Mouse (Mus musculus) cortical plate, adult 2 months (tissue): ENCODE measurements at regions not wholly inside any gene's neighbourhood (a gene's known extent, or its start where the extent isn't known, plus 50 kb on each side); places are given as distances from the start of the nearest gene placed in this dataset.

Experiments
- H3K27ac ChIP-seq: fragments of 200-500 bp; 2 replicates; pipeline ENCODE4 v1.5.1; 2012; ENCODE audit warnings: low read length, control low read depth, inconsistent platforms; ENCODE audit not compliant: insufficient read depth
- H3K4me1 ChIP-seq: fragments of 200-500 bp; 2 replicates; pipeline ENCODE4 v1.6.1; 2011; ENCODE audit warnings: low read length; ENCODE audit not compliant: control insufficient read depth, insufficient read depth
- H3K4me3 ChIP-seq: fragments of 200-500 bp; 2 replicates; pipeline ENCODE4 v1.5.1; 2011; ENCODE audit warnings: mild to moderate bottlenecking, low read length, control low read depth; ENCODE audit not compliant: insufficient read depth
- CTCF ChIP-seq: fragments of 200-500 bp; IDR thresholded peaks from 2 replicates; pipeline ENCODE4 v1.5.1; 2011; ENCODE audit warnings: mild to moderate bottlenecking, control low read depth, low read length; ENCODE audit not compliant: insufficient read depth; ENCODE audit errors: extremely low read depth
- POLR2A ChIP-seq: fragments of 200-500 bp; IDR thresholded peaks from 2 replicates; pipeline ENCODE4 v1.6.1; 2011; ENCODE audit warnings: mild to moderate bottlenecking, low read length, control low read depth; ENCODE audit not compliant: insufficient read depth; ENCODE audit errors: extremely low read depth

DNA sequence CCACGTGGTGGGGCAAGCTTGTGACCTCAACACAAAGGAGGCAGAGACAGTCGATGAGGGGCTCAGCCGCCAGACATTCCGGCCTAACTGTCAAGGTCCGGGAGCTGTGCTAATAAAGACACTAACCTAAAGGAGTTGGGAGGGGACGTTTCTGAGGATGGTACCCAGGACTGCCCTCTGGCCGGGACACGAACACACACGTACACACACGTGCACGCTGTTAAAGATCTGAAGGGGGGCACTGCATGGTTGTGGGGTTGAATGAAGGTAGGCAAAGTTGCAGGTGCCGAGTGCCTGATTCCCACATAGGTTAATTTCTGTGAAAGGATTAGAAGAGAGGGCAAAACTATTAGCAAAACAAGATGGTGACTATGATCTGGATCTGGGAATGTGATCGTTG is 65.4 kb upstream of the Mitf start:
- TF ChIP-seq POLR2A: no peak
- Histone ChIP-seq H3K4me3 (no peak overlapping the region), H3K4me1 (no peaks in the 10 kb centered on the region), H3K27ac (no peak overlapping the region)

DNA sequence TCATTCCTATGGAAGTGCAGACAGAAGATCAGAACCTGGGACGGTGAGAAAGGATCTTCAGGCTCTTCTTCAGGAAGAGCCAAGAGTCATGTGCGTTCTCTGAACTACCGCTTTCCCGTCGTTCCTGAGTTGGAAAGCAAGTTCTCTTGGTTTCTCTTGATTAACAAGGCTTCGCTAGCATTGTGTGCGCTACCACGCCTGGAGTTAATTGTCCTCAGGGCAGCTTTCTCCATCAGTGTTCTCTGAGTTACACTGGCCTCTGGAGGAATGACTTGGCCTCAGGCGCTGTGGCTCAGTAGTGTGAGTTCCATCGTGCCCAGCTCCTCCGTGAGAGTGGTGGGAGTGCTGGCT is 66.0 kb upstream of the Mitf start:
- no peak overlapping the region for H3K27ac ChIP-seq
- H3K4me1 ChIP-seq: no peaks in the 10 kb centered on the region
- no peak overlapping the region for H3K4me3 ChIP-seq
- TF ChIP-seq POLR2A: no peak
- TF ChIP-seq CTCF: no peak

DNA sequence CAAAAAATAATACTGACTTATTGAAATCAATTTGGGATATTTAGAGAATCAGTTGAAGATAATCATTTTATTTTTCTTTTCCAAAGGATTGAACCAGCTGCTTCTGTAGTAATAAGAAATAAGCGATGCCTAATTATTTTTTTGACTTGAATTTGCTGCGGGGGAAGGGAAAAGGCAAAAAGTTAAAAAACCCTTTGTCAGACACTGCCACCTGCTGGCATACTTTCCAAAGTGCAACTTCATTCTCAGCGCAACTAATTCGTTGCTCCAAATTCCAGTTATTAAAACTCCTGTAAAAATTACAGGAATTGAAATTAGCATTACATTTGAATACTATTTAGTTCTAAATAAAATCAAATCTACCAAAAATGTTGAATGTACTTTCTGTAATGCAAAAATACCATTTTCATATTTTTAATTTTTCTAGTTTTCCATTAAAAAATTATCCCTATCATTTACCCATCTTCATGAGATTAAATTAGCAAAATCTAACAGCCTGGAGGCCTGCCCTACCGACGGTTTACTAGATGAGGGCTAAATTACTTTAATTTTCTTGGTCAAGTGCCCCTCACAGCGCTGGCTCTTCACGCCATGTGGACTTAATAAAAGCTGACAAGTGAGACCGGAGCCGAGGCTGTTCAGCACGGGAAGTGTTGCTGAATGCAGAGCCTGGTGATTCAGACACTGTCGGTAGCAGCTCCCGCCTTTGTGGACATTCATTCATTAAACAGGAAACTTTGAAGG is 66.6 kb upstream of the Mitf start:
- Histone ChIP-seq H3K4me3 (no peak overlapping the region), H3K4me1 (no peaks in the 10 kb centered on the region), H3K27ac (no peak overlapping the region)
- no peak for TF ChIP-seq POLR2A
- peak; percentile 64; the same call in 1 of the 2 replicates for TF ChIP-seq CTCF

DNA sequence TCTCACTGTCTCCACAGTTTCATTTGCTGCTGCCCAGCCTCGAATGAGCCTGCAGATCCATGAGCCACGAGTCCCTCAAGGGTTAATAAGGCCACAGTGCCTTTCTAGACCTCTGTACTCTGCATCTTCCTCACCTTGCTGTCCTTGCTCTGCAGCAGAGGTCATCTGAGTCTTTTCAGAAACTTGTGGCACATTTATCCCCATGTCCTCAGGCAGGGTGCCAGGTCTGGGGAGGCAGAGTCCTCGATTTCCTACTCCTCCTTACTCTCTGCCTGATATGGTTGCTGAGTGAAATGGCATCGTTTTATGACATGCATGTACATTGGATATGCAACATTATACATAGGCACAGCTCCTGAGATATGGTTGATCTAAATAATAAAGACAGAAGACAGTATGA is 68.0 kb upstream of the Mitf start:
- TF ChIP-seq CTCF (no peak), POLR2A (no peak)
- no peak overlapping the region for H3K4me3 ChIP-seq
- no peak overlapping the region for H3K27ac ChIP-seq
- H3K4me1 ChIP-seq: no peaks in the 10 kb centered on the region

DNA sequence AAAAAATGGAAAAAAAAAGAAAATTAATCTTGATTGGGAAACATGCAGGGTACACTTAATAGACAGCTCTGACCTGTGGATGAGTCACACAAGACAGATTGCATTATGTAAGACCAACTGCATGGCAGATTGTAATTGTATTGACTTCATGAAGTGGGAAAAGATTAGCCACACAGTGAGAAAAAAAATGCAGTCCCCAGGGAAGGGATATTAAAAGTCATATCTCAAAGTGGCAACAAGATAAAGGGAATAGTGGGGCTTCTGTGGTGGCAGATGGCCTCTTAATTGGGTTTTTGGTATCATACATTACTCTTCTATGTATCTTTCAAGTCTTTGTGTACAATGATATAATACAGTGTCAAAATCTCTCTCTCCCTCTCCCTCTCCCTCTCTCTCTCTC is 76.0 kb upstream of the Mitf start:
- H3K27ac ChIP-seq: no peak overlapping the region
- no peaks in the 10 kb centered on the region for H3K4me1 ChIP-seq
- H3K4me3 ChIP-seq: no peak overlapping the region
- TF ChIP-seq CTCF (no peak), POLR2A (no peak)

DNA sequence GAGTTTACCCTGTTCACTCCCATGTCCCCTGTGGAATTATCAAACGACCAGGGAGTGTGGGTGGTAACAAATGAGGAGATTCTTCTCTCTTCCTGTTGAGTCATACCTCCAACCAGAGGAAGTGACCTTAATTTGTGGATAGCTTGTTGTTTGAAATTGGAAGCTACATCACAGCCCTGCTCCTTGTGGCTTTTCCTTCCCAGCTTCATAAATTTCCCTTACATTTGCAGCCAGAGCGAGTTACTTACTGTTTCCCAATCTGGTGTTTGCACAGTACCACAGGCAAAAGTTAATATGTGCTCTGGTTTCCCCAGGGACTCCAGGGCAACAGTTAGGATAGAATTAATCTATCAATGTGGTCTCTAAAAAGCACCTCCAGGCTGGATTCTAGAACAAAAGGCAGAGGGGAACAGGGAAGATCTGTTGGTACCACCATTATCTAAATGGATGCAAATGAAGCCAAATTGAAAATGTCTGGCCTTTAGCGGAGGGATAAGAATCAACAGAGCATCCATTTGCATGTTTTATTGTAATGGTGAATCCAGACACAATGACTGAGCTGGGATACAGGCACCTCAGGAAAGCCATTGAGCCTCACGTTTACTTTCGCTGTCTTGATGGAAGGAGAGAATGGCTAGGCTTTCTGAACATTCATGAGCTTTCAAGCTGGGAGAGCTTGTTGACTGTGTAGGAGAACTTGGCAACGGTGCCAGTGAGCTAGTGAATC is 88.5 kb upstream of the Mitf start:
- TF ChIP-seq POLR2A (no peak), CTCF (no peak)
- Histone ChIP-seq H3K4me1 (no peaks in the 10 kb centered on the region), H3K4me3 (no peak overlapping the region), H3K27ac (no peak overlapping the region)

DNA sequence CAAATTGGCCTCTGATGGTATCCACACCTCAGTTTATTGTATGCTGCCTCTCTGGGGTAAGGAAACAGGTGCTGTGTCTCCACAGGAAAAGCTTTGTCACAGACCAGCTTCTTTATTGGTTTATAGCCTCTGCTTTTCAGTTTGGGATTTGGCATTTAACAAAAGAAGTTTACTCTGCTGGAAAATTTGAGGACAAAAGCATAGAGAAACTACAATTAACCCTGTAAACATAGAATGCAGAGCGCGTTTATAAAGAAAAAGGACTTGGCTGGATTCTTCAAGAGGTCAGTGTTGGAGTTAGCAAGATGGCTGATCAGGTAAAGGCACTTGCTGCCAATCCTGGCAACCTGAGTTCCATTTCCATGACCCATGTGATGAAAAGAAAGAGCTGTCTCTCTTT is 90.1 kb upstream of the Frmd4b start:
- Histone ChIP-seq H3K27ac (no peak overlapping the region), H3K4me3 (no peak overlapping the region), H3K4me1 (no peaks in the 10 kb centered on the region)
- TF ChIP-seq POLR2A: no peak
- no peak for TF ChIP-seq CTCF

DNA sequence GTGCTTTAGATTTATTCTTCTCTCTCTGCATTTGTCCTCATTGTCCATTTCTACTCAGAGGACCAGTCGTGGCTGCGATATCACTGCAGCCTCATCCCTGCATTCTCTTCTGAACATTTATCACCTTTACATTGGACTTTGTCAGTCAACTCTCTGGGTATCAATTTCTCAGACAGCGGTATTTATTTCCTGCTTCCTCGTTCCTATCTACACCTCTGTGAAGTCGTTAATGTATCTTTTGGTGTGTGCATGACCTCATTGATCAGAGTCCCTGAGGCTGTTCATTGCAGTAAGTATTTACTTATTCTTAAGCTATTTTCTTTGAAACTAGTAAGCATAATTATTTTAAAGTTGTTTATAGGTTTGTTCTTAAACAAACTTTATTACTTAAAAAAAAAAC is 87.0 kb upstream of the Frmd4b start:
- H3K4me1 ChIP-seq: no peaks in the 10 kb centered on the region
- H3K27ac ChIP-seq: no peak overlapping the region
- no peak overlapping the region for H3K4me3 ChIP-seq
- TF ChIP-seq POLR2A (no peak), CTCF (no peak)

DNA sequence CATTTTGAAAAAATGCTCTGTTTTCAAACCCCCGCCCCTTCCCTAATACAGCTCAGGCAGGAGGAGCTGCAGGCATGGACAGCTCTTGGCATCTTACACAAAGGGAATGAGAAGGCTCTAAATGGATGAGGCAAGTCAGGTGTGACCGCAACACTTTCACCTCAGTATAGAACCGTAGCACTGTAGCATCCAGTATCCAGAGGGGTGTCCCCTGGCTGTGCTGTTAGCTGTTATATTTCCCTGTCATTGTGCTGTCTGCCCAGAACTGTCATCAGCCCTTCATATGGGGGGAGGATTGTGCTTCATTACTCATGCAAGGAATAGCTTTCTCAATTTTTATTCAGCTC is 82.4 kb upstream of the Frmd4b start:
- no peak overlapping the region for H3K27ac ChIP-seq
- no peaks in the 10 kb centered on the region for H3K4me1 ChIP-seq
- no peak overlapping the region for H3K4me3 ChIP-seq
- no peak for TF ChIP-seq POLR2A
- no peak for TF ChIP-seq CTCF

DNA sequence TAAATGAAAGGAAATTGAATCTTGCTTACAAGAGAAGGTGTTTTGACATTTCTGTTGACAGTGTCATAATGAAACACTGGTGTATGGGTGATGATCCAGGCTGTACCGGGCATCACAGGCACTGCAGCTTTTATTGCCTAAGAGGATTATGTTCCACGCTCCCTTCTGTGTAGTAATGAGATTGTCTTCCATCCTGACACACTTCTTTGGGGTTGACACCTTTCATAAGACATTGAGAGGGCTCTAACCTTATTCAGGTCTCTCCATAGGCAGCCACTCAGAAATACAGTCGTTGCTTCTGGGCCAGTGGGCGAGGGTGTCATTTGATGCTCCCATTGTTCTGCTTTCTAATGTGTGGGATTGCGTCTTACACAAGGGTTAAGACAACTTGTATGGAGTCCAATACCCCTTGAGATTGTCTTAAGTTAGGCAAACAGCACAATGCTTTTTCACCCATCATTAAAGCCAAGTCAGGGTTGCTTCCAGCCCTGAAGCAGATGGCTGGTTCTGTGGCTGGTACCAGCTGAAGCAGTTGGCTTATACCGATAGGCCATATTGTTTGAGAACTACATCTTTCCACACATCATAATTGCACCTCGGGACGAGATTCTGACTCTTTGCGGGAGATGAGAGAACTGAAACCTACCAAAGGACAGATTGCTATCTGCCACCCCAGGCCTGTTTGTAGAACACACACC is 81.9 kb upstream of the Frmd4b start:
- TF ChIP-seq POLR2A: no peak
- no peak for TF ChIP-seq CTCF
- Histone ChIP-seq H3K4me3 (no peak overlapping the region), H3K4me1 (no peaks in the 10 kb centered on the region), H3K27ac (no peak overlapping the region)
